Mouse (Mus musculus) heart, postnatal 10 days (tissue): ENCODE results near the gene Ttc25. TPM values are rescaled to one million over a fixed set of nuclear protein-coding genes. Genes with fewer than 3 reads are reported as not detected.

ENCODE experiments used
- total RNA-seq, 2 experiments: library from RNA; stranded (reverse); gene quantifications; 2 replicates each; pipeline ENCODE4 v1.2.3; 2021

The Ttc25 gene
- total RNA-seq, 2 experiments from 2014 or later = 0.17 to 0.38 TPM

Other genes with a start within 250 kb of the Ttc25 start
- gene Eif1, start 225.7 kb upstream of the Ttc25 start, total RNA-seq = 1,000 to 10,000 TPM; 1,270 to 1,308 TPM
- not detected for gene Gast, start 211.2 kb upstream of the Ttc25 start, total RNA-seq
- gene Hap1, start 189.5 kb upstream of the Ttc25 start, total RNA-seq = 1 to 10 TPM; 1.4 TPM
- gene Jup, start 147.8 kb upstream of the Ttc25 start, total RNA-seq = 100 to 1,000 TPM; 252 to 286 TPM
- 10 to 100 TPM; 24.4 to 27.3 TPM for gene P3h4, start 130.8 kb upstream of the Ttc25 start, total RNA-seq
- gene Fkbp10, start 129.9 kb upstream of the Ttc25 start, total RNA-seq = 10 to 100 TPM; 58.6 to 59.7 TPM
- gene Nt5c3b, start 103.8 kb upstream of the Ttc25 start, total RNA-seq = 10 to 100 TPM; 36.9 to 46.3 TPM
- gene Klhl10, start 103.7 kb upstream of the Ttc25 start, total RNA-seq = under 1 TPM; 0.57 to 0.97 TPM
- 10 to 100 TPM; 12.9 to 13.9 TPM for gene Klhl11, start 72.9 kb upstream of the Ttc25 start, total RNA-seq
- gene Acly, start 17.6 kb upstream of the Ttc25 start, total RNA-seq = 10 to 100 TPM; 47.8 to 51.1 TPM
- gene Cnp, start 29.3 kb downstream of the Ttc25 start, total RNA-seq = 1 to 10 TPM; 6.1 to 7.1 TPM
- gene Nkiras2, start 73.6 kb downstream of the Ttc25 start, total RNA-seq = 10 to 100 TPM; 53.7 to 63.9 TPM
- gene Dnajc7, start 74.6 kb downstream of the Ttc25 start, total RNA-seq = 100 to 1,000 TPM; 199 to 207 TPM
- gene Zfp385c, start 146.8 kb downstream of the Ttc25 start, total RNA-seq = under 1 TPM; 0.30 to 0.65 TPM
- under 1 TPM; 0.42 to 0.50 TPM for gene Dhx58, start 158.7 kb downstream of the Ttc25 start, total RNA-seq
- 10 to 100 TPM; 16.1 to 16.6 TPM for gene Kat2a, start 166.9 kb downstream of the Ttc25 start, total RNA-seq
- gene Hspb9, start 168.2 kb downstream of the Ttc25 start, total RNA-seq = not detected
- gene Rab5c, start 192.6 kb downstream of the Ttc25 start, total RNA-seq = 10 to 100 TPM; 85.3 to 97.8 TPM
- not detected for gene Kcnh4, start 214.3 kb downstream of the Ttc25 start, total RNA-seq
- not detected for gene Hcrt, start 217.3 kb downstream of the Ttc25 start, total RNA-seq
- gene Ghdc, start 225.3 kb downstream of the Ttc25 start, total RNA-seq = 10 to 100 TPM; 10.4 to 12.6 TPM